Mouse (Mus musculus): ENCODE measurements around the gene Pfn2. TPM values are rescaled to one million over a fixed set of nuclear protein-coding genes. Genes with fewer than 3 reads are reported as not detected.
"Not testable (repeated sequence)": the region's sequence is repeated elsewhere in the genome, so short reads cannot be mapped to it uniquely, and the experiment has no call there.

The Pfn2 gene
- not detected in 2 replicates for total RNA-seq (2014; fragmentation: Nextera tagmentation)
- not detected in 2 replicates for total RNA-seq (2017)

GRCm38 (mm10) chr3:57847760-57848185 lies at the start of gene Pfn2:
Gene Pfn2 (minus strand): TSS chr3:57848079.
- ATAC-seq (replicated peaks; ENCODE audit: poor library complexity, severe bottlenecking): peak; percentile 54

DNA sequence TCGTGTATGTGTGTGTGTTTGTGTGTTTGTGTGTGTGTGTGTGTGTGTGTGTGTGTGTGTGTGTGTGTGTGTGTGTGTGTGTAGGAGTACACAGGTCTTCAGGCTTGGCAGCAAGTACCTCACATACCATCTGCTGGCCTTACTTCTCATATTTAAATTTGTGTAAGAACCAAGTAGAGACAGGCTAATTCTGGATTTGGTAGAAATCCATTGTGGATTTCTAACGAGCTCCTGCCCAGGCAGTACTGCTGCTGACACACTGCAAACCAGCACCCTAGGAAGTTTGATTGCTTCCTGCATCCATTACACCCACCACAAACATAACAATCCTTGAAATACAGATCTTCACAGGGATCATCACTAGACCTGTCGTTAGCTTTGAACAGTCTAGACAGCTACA lies 35.1 kb upstream of the Pfn2 start:
- ATAC-seq (replicated peaks; ENCODE audit: poor library complexity, severe bottlenecking): no peak

DNA sequence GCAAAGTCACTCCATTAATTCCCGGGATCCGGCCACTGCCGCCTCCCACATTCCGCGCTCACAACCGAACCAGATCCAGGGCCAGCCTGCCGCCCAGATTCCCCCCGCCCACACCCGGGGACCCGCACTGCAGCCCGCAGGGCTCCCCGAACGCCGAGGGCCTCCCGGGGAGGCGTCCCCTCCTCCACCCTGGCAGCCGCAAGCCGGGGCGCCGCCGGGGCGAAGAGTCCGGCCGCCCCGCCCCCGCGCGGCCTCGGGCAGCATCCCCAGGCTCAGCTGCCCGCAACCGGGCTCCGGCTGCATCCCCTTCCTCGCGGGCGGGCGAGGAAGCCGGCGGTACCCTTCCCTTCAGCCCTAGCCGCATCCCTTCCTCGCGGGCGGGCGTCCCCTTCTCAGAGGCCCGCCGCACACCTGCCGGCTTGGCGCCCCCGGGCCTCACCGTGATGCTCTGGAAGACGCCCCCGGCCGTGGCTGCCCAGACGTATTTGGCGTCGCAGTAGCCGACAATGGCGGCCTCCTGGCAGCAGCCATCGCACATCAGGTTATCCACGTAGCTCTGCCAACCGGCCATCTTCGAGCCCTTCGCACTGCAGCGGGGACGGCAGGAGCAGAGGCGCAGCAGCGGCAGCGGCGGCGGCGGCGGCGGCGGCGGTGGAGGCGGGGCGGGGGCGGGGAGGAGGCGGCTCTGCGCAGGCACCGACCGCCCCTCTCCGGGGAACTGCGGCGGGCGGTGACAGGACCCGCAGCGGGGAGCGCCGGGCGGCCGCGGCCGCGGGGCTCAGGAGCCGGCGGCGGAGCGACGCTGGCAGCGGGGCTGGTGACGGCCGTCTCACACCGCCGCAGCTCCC lies 743 bp downstream of the Pfn2 start:
- peak; percentile 61 for ATAC-seq (replicated peaks; ENCODE audit: poor library complexity, severe bottlenecking)

DNA sequence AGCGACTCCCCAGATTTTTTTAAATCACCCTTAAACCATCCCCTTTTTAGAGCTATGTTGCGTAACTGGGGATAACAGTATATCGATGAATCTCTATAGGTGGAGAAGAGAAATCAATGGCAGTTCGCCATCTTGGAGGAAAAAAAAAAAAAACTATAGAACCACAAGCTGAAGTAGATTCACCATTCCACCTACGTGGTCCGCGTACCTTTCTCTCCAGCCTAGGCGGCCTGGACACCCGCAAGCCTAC lies 1.3 kb downstream of the Pfn2 start:
- ATAC-seq (replicated peaks; ENCODE audit: poor library complexity, severe bottlenecking): no peak

DNA sequence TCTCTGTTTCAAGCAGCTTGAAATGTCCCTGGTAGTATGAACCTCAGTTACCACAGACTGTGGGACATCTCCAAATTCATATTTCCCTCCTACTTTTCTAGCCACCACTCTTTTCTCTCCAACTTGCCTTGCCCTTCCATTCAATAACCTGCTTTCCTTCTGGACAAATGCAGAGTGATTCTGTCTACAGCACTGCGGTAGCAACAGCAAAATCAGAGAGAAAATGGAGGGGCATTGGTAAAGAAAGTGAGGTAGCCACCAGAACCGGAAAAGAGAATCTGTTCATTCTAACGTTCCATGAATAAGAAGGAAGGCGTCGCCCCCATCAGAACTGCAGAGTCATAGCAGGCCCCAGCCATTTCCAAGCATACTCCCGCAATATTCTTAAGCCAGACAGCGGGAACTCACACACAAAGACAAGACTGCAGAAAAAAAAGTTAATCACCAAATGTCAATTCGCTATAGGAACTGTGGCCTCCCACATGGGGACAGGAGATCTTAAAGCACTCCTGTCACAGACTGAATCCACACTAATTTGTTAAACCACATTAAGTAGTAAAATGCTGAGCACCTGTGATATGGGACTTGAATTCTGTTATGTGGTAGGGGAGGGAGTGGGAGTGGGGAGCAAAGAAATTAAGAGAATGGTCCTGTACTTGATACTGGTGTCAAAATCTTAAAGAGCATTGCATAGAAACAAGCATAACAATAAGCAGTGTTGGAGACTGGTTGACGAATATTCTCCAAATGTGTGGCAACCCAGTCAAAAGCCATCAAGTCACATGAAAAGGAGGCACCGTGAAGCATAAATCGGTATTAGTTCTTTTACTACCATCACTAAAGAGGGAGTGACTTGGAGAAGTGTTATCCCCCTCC lies 1.9 kb downstream of the Pfn2 start:
- ATAC-seq (replicated peaks; ENCODE audit: poor library complexity, severe bottlenecking): no peak

DNA sequence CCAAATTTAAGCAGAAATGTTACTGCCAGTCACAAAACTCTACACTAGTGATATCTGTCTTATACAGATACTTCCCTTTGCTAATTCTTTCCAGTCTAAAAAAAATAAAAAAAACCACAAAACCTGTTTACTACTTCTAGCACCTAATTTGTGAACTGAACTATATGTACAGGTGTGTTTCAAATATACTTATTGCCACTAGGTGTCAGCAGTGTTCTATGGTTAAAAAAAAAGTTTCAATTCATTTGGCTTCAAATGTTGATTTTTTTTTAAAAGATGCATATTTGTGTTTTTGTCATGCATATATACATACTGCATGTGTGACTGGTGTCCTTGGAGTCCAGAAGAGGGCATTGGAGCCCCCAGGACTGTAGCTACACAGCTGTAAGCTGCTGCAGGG lies 4.1 kb downstream of the Pfn2 start:
- ATAC-seq (replicated peaks; ENCODE audit: poor library complexity, severe bottlenecking): no peak

- ATAC-seq (replicated peaks; ENCODE audit: poor library complexity, severe bottlenecking): no peak
Observed at GRCm38 (mm10) chr3:57836911-57837310, 11.0 kb downstream of the Pfn2 start.

DNA sequence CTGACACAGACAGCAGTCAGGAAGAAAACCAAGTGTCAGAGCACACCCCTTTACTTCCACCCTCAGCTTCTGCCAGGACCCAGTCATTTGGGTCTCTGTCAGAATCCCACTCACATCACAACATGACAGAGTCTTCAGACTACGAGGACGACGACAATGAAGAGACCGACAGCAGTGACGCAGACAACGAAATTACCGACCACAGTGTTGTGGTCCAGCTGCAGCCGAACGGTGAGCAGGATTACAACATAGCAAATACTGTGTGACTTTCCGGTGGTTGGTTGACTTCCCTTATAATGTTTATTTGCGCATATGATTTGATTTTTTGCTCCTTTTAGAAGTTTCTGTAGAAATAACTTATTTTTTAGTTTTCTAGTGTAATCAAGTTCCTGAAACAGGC lies 14.3 kb downstream of the Pfn2 start:
- ATAC-seq (replicated peaks; ENCODE audit: poor library complexity, severe bottlenecking): peak; percentile 81

DNA sequence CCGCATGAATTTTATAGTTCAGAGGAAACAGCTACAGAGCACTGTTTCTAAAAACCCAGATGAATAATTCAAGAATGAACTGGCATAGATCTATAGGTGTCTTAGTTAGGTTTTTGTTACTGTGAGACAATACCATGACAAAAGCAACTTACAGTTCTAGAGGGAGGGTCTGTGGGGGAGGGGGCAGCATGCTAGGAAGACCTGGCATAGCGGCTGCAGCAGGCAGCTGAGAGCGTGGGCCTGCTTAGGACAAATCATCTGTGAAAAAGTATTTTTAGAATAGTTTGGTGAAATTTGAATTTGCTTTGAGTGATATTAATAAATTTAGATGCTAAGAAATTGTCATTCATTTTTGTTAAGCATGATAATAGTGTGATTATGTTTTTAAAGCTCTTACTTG lies 22.0 kb downstream of the Pfn2 start:
- ATAC-seq (replicated peaks; ENCODE audit: poor library complexity, severe bottlenecking): no peak

- peak; percentile 22; the same call in 1 of the 2 replicates for ATAC-seq (replicated peaks; ENCODE audit: poor library complexity, severe bottlenecking)
Observed at GRCm38 (mm10) chr3:57815447-57815846, 32.4 kb downstream of the Pfn2 start.

DNA sequence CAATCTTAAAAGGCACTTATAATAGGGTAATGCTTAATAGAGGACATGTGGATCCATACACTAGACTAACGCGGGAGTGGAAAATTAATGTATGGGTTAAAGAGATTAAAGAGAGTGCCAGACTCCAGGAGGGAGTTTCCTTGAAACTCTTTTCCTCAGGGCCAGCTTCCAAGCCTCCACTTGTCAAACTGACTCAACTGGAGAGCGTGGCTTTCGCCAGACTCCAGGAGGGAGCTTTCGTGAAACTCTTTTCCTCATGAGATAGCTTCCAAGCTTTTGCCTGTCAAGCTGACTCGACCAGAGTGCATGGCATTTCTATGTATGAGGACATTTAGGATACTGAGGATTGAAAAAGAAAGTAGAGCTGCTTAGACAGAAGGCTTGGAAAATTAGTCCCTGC lies 52.8 kb downstream of the Pfn2 start:
- ATAC-seq (replicated peaks; ENCODE audit: poor library complexity, severe bottlenecking): not testable (repeated sequence)

Other genes with a start within 250 kb of the Pfn2 start
- 37.6 and 54.8 TPM in 2 replicates for gene Commd2, start 196.4 kb downstream of the Pfn2 start, total RNA-seq (2014; fragmentation: Nextera tagmentation)
- gene Commd2, start 196.4 kb downstream of the Pfn2 start, total RNA-seq (2017): 18.2 and 20.3 TPM in 2 replicates
- gene Ankub1, start 155.3 kb downstream of the Pfn2 start, total RNA-seq (2014; fragmentation: Nextera tagmentation): not detected in 2 replicates
- not detected in 2 replicates for gene Ankub1, start 155.3 kb downstream of the Pfn2 start, total RNA-seq (2017)
- 55.9 and 59.9 TPM in 2 replicates for gene Rnf13, start 112.0 kb downstream of the Pfn2 start, total RNA-seq (2014; fragmentation: Nextera tagmentation)
- gene Rnf13, start 112.0 kb downstream of the Pfn2 start, total RNA-seq (2017): 61.9 and 81.3 TPM in 2 replicates